Mouse (Mus musculus) intestine, embryonic 16.5 days (tissue): ENCODE results near the gene Rasl2-9. TPM values are rescaled to one million over a fixed set of nuclear protein-coding genes. Genes with fewer than 3 reads are reported as not detected.
"Not testable (repeated sequence)": the region's sequence is repeated elsewhere in the genome, so short reads cannot be mapped to it uniquely, and the experiment has no call there.

Experiments
- ATAC-seq: fragments of 200-750 bp; cut with Nextera tagmentation; 2 replicates; pipeline ENCODE4 v1.8.0; 2017; ENCODE audit warnings: moderate TSS enrichment, moderate library complexity
- H3K27ac ChIP-seq: fragments of 300-500 bp; sonication (generic); 2 replicates; pipeline ENCODE4 v1.5.1; 2014; ENCODE audit warnings: mild to moderate bottlenecking, low read length
- H3K27me3 ChIP-seq: fragments of 300-500 bp; sonication (generic); replicated peaks from 2 replicates; pipeline ENCODE4 v1.6.1; 2014; ENCODE audit warnings: low read length, control low read depth, mixed read lengths; ENCODE audit not compliant: control insufficient read depth, insufficient read depth
- H3K36me3 ChIP-seq: fragments of 300-500 bp; sonication (generic); 2 replicates; pipeline ENCODE4 v1.6.1; 2014; ENCODE audit warnings: low read length, control low read depth; ENCODE audit not compliant: control insufficient read depth, insufficient read depth
- H3K4me1 ChIP-seq: fragments of 300-500 bp; sonication (generic); 2 replicates; pipeline ENCODE4 v1.6.1; 2014; ENCODE audit warnings: low read length, control low read depth, mixed read lengths; ENCODE audit not compliant: control insufficient read depth, insufficient read depth
- H3K4me2 ChIP-seq: fragments of 300-500 bp; sonication (generic); 2 replicates; pipeline ENCODE4 v1.6.1; 2014; ENCODE audit warnings: low read depth, low read length, control low read depth
- H3K4me3 ChIP-seq: fragments of 300-500 bp; sonication (generic); 2 replicates; pipeline ENCODE4 v1.5.1; 2014; ENCODE audit warnings: mild to moderate bottlenecking, low read length
- H3K9ac ChIP-seq: fragments of 300-500 bp; sonication (generic); 2 replicates; pipeline ENCODE4 v1.6.1; 2014; ENCODE audit warnings: low read depth, low read length
- H3K9me3 ChIP-seq: fragments of 300-500 bp; sonication (generic); 2 replicates; pipeline ENCODE4 v1.6.1; 2016; ENCODE audit warnings: low read length, control low read depth; ENCODE audit not compliant: control insufficient read depth
- WGBS: fragments of 180-500 bp; shearing (Covaris S2); extraction: QIAGEN DNeasy Blood & Tissue Kit; methylation state at CpG from one replicate; pipeline ENCODE4 v1.1.7; 2014; 5-methylcytosine and 5-hydroxymethylcytosine counted together
- polyA plus RNA-seq: library from polyadenylated mRNA; unstranded; fragments of >200 nt; fragmentation: Nextera tagmentation; extraction: Ambion mirVana; gene quantifications from 2 replicates; pipeline ENCODE4 v1.2.1, GENCODE M21; 2015

The Rasl2-9 gene
- polyA plus RNA-seq, 1 experiment from 2014 or later, result 0.67 TPM

DNA sequence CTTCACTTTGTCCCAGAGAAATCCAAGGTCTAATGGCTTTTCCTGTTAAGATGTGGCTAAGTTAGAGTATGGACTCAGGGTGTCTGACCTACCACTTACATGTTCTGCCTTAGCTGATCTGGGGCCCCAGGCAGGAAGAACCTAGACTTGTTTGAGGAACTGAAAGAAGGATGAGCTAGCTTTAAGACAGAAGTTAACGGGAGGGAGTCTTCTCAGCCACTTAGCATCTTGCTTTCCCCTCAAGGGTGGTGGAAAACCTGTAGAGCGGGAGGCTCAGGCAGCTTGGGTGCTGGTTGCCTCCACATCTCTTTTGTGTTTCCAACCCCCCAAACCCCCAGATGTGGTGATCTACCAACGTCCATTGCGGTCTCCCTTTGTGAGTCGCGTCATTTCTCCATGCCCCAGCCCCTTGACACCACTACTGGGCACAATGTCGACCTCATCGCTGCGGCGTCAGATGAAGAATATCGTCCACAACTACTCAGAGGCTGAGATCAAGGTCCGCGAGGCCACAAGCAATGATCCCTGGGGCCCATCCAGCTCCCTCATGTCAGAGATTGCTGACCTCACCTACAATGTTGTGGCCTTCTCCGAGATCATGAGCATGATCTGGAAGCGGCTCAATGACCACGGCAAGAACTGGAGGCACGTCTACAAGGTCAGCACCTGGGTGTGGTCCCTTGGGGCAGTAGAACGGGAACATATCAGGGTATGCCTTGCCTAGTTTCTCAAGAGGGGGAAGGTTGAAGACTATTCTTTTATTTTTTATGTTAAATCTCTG, 42.2 kb downstream of the Rasl2-9 start:
- H3K27me3 ChIP-seq, result no peaks in the 10 kb centered on the region
- 74% methylated on average over 18 of the region's 18 CpGs for WGBS
- peak; percentile 28 for ATAC-seq
- H3K4me1 ChIP-seq, result peaks cover 17% of the 10 kb centered on the region
- H3K27ac ChIP-seq, result peak overlapping the region; percentile 77
- peak overlapping the region; percentile 45; the same call in 1 of the 2 replicates for H3K9ac ChIP-seq
- peak overlapping the region; percentile 21; the same call in 1 of the 2 replicates for H3K4me2 ChIP-seq
- peak overlapping the region; percentile 2; the same call in 1 of the 2 replicates for H3K4me3 ChIP-seq
- H3K36me3 ChIP-seq, result 0 out of 2 replicates have a peak, but pooled peaks cover 3% of the 10 kb centered on the region
- no peaks in the 10 kb centered on the region for H3K9me3 ChIP-seq

DNA sequence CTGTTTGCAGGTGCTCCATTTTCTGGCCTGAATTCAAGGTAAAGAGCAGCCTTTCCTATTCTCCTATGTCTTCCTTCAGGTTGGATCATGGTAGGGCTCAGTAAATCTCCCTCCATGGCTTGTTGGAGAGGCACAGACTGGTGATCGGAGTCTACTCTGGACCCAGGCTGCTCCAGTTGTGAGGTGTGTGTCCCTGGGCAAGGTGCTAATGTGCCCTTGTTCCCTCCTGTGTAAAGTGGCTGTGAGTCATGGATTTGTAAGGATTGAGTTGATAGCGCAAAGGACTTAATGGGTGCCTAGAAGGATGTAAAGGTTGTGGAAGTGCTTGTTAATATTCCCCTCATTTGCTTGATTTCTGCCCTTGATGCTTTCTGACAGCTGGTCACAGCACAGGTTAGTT, 43.8 kb downstream of the Rasl2-9 start:
- Histone ChIP-seq H3K27me3 (no peaks in the 10 kb centered on the region), H3K9me3 (no peaks in the 10 kb centered on the region), H3K4me3 (peak overlapping the region; percentile 100), H3K9ac (peak overlapping the region; percentile 99), H3K27ac (peak overlapping the region; percentile 55), H3K36me3 (peaks cover 8% of the 10 kb centered on the region; the same call in 1 of the 2 replicates), H3K4me1 (peaks cover 14% of the 10 kb centered on the region), H3K4me2 (peak overlapping the region; percentile 73)
- no peak for ATAC-seq
- 86% methylated on average over 2 of the region's 2 CpGs for WGBS

DNA sequence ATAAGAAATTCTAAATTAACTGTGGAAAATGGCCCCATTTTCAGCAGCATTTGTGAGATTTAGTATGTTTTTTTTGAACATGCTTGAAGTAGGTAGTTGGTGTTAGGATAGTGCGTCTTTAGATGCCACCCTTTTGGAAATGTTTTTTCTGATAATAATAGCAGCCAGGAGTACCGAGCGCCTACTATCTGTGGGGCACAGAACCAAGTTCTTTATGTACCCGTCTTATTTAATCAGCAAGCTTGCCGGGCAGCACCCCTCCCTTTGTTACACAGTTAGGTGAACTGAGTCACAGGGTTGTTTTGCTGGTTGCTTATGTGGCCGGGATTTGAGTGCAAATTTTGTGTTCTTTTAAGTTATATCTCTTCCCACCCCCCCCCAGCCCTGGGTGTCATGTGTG, 44.5 kb downstream of the Rasl2-9 start:
- peak overlapping the region; percentile 99 for H3K9ac ChIP-seq
- H3K27ac ChIP-seq, result peak overlapping the region; percentile 97
- no peaks in the 10 kb centered on the region for H3K27me3 ChIP-seq
- 65% methylated on average over 6 of the region's 6 CpGs for WGBS
- peak overlapping the region; percentile 73 for H3K4me2 ChIP-seq
- no peaks in the 10 kb centered on the region for H3K9me3 ChIP-seq
- H3K4me1 ChIP-seq, result peaks cover 12% of the 10 kb centered on the region
- no peak for ATAC-seq
- H3K36me3 ChIP-seq, result peaks cover 14% of the 10 kb centered on the region; the same call in 1 of the 2 replicates
- peak overlapping the region; percentile 100 for H3K4me3 ChIP-seq

DNA sequence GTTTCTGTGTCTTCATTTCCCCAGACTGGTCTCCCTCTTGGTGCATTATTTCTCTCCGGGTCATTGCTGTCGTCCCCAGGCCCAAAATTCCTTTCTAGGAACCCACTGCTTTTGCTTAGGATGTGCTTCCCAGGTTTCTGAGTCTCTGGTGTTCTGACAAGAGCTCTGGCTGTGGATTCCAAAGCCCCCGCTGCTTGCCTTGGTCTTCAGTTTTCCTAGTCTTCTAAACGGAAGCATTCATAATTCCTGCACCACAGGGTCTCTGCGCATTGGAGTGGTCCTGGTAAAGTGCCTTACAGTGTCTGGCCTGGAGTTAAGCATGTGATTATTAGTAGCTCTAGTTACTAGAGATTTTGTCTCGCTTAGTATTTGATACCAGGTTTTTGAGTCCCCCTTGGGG, 44.9 kb downstream of the Rasl2-9 start:
- Histone ChIP-seq H3K27ac (peak overlapping the region; percentile 97), H3K9ac (peak overlapping the region; percentile 99), H3K4me1 (peaks cover 10% of the 10 kb centered on the region), H3K4me2 (peak overlapping the region; percentile 73), H3K4me3 (peak overlapping the region; percentile 100), H3K9me3 (no peaks in the 10 kb centered on the region), H3K27me3 (no peaks in the 10 kb centered on the region), H3K36me3 (peaks cover 17% of the 10 kb centered on the region; the same call in 1 of the 2 replicates)
- no peak for ATAC-seq
- 13% methylated on average over 6 of the region's 6 CpGs for WGBS

DNA sequence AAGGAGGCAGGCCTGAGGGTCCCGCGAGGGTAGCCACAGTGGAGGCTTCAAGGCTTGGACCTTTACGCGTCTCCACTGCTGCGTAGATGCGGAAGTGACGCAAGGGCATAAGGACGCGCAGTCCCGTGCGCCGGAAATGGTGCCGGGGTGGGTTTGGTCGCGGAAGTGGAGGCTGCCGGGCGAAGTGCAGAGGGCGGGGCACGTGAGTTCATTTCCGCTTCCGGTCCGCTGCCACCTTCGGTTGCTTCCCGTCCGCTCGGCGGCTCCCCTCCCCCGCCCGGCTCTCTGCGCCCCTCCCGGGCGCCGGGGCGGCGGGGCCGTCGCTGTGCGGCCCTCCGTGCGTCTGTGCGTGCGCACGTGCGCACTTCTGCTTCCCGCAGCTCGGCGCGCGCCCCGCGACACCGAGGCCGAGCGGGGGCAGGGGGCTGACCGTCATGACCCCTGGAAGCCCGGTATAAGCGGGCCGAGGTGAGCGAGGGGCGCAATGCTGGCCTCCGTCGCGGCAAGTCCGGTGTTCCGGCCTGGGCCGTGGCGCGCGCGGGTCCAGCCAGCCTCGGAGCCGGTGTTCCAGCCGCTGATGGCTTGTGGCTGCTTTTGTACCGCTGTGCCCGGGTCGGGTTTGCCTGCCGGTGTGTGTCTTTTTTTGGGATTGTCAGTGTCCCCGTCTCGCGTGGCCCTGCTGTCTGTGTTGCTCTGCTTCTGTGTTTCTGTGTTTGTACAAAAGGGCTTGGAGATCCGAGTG, 45.6 kb downstream of the Rasl2-9 start, which contains the start of gene Epn1:
Gene Epn1, plus strand, starts transcription at position 226 of the 742 bp plus-strand sequence.
- Histone ChIP-seq H3K27ac (peak within 1 kb of the TSS; percentile 97), H3K9ac (peak within 1 kb of the TSS; percentile 99), H3K4me2 (peak within 1 kb of the TSS; percentile 73), H3K36me3 (peaks cover 17% of the 10 kb centered on the region; the same call in 1 of the 2 replicates), H3K9me3 (no peaks in the 10 kb centered on the region), H3K27me3 (no peaks in the 10 kb centered on the region), H3K4me3 (peak within 1 kb of the TSS; percentile 100), H3K4me1 (peaks cover 10% of the 10 kb centered on the region)
- WGBS, result under 1% methylated on average over 80 of the region's 81 CpGs
- ATAC-seq, result peak; percentile 94

DNA sequence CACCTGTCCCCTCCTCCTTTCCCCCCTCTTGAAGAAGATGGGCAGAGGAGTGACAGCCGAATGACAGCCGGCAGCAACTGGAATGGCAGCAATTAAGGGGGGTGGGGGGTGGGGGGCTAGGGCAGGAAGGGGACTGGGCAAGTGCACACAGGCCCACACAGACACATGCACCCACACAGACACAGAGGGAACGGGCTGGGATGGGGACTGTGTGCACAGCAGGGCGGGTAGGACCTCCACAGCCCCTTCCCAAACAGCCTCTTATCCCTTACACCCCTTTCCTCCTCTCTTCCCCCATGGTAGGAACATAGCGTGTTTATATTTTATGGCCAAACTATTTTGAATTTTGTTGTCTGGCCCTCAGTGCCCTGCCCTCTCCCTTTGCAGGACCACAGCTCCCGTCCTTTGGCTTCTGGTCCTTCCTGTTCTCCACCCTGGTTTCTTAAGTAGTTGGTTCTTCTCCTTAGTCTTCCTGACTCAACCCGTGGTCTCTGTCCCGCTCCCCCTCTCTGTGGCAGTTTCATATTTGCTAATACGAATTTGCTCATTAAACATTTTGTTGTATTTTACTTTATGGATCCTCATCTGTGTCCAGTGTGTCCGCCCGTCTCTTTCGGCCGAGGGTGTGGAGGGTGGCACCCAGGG, 46.3 kb downstream of the Rasl2-9 start:
- peaks cover 10% of the 10 kb centered on the region for H3K4me1 ChIP-seq
- not testable (repeated sequence) for H3K9me3 ChIP-seq, H3K27me3 ChIP-seq
- H3K27ac ChIP-seq, result peak overlapping the region; percentile 97
- peaks cover 20% of the 10 kb centered on the region; the same call in 1 of the 2 replicates for H3K36me3 ChIP-seq
- H3K4me2 ChIP-seq, result peak overlapping the region; percentile 59
- peak overlapping the region; percentile 99; the same call in 1 of the 2 replicates for H3K9ac ChIP-seq
- peak; percentile 8 for ATAC-seq
- WGBS, result 48% methylated on average over 9 of the region's 13 CpGs
- H3K4me3 ChIP-seq, result peak overlapping the region; percentile 100

DNA sequence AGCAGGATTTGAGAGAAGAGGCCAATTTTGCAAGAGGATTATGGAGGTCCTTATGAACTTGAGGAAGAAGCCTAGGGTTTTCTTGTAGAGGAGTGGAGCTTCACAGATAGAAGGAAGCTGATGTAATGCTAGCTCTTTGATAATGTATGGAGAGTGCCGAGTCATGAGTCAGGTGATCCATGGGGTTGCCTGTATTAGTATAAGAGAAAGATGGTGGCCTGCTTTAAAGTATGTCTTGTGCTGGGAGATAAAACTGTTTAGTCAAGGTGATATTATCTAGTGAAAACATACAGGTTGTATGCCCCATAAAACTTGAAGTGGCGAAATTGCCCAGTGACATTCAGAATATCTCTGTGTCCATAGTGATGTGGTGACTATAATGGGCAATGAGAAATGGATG, 48.8 kb downstream of the Rasl2-9 start:
- H3K9ac ChIP-seq, result no peak overlapping the region
- H3K9me3 ChIP-seq, result no peaks in the 10 kb centered on the region
- H3K27ac ChIP-seq, result 0 out of 2 replicates have a peak overlapping the region, but pooled peaks have one; percentile 41
- peaks cover 28% of the 10 kb centered on the region for H3K36me3 ChIP-seq
- H3K27me3 ChIP-seq, result no peaks in the 10 kb centered on the region
- WGBS, result 61% methylated on average over 2 of the region's 2 CpGs
- H3K4me1 ChIP-seq, result peaks cover 7% of the 10 kb centered on the region; the same call in 1 of the 2 replicates
- no peak overlapping the region for H3K4me2 ChIP-seq
- H3K4me3 ChIP-seq, result no peak overlapping the region
- no peak for ATAC-seq

DNA sequence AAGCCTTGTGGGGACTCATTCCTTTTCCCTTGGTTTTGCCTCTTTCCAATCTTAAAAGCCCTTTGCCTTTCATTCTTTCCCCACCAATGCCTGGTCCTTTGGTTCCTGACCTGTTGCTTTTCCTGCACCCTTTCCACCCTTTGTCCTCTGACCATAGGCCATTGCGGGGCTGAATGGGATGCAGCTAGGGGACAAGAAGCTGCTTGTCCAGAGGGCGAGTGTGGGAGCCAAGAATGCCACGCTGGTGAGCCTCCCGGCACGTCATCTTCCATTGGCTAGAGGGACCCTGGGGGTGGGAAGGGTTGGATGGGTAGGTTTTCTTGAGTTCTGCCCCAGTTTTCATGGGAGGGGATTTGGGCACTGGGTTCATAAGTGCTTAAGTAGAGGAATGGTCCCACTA, 50.8 kb downstream of the Rasl2-9 start:
- 89% methylated on average over 5 of the region's 5 CpGs for WGBS
- ATAC-seq, result no peak
- peaks cover 33% of the 10 kb centered on the region for H3K36me3 ChIP-seq

More for the DNA sequence above, 50.8 kb downstream of the Rasl2-9 start:
- Histone ChIP-seq H3K4me3 (no peak overlapping the region), H3K27ac (no peak overlapping the region), H3K27me3 (no peaks in the 10 kb centered on the region), H3K9ac (no peak overlapping the region), H3K9me3 (no peaks in the 10 kb centered on the region), H3K4me2 (no peak overlapping the region), H3K4me1 (peaks cover 4% of the 10 kb centered on the region; the same call in 1 of the 2 replicates)
